Mouse (Mus musculus): Measurements from ENCODE around the gene Prr12.
A peak's percentile ranks its signal among the peaks of the same experiment; 100 is the strongest.

Prr12 gene

DNA sequence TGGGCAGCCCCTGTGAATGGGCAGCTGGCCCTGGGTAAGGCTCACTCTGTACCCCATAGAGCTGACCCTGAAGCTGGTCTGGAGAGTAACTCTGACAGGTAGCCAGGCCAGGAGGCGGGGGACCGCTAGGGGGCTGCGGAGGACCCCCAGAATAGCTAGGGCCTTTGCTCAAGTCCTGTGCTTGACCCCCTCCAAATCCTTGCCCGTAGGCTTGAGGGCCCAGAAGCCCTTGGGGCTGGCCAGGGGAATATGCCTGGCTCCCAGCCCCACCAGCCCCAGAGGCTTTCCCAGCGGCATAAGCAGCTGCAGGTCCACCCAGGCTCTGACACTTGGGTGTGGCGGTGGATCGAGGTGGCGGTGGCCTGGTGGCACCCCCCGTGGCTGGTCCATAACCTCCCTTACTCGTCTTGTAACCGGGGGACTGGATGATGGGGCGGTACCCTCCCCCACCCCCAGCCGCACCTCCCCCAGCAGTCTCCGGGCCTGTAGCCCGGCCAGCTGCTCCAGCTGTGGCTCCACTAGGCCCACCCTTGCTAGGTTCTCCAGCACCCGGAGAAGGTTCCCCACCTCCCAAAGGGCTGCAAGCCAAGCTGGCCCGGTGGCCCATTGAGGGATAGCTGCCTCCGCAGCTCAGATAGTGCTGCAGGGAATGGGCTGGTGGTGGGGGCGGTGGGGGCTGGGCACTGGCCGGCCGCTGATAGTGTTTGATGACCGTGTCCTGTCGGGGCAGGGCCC lies 3.6 kb downstream of the Prr12 start:
- DNase-seq: no peak

DNA sequence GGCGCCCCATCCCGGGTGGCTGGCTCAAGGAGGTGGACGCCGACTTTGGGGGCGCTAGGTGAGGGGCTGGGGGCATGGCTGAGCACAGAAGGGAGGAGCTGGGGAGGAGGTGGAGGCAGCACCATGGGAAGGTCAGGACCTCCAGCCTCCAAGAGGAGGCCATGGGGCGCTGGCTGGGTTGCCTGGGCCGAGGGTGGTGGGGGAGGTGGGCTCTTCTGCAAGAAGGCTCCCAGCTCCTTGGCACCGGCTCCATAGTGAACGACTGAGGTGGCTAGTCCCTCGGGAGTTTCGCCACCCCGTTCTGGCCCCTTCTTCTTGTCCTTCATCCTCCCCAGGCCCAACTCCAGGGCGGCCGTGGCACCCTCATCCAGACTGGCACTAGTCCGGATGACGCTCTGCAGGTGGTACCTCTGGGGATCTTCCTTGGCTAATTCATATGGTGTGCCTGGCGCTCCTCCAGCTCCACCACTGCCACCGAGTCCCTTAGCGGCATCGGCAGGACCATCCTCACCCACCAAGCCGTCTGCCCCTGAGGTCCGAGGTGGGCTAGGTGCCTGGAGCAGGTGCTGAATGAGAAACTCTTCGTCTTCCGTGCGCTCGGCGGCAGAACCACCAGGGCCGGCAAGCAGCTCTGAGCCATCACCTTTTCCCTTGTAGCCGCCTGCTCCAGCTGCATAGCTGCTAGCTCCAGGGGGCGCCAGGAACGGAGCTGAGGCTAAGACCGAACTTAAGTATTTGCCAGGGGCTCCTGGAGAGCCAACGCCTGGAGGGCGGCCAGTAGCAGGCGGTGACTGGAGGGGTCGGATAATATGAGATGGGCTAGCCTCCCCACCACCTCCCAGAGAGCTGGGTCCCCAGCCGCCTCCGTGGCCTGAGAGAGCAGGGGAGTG lies 4.4 kb downstream of the Prr12 start:
- DNase-seq: no peak

DNA sequence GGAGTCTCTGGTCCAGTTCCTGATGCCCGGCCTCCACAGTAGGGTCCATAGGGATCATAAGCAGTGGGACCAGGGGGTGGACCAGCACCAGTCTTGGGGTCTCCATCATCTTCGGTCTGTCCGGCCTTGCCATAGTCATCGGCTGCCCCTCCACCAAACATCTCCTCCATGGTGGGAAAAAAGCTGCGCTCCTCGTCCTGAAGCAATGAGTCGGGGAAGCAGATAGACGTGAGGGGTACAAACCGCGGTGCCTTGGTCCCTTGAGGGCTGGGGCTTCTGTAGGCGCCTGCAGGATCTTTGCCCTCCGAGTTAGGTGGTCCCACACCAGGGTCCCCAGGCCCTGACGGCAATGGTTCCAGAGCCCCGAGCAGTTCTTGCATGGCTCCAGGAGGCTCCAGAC lies 5.2 kb downstream of the Prr12 start:
- no peak for DNase-seq

DNA sequence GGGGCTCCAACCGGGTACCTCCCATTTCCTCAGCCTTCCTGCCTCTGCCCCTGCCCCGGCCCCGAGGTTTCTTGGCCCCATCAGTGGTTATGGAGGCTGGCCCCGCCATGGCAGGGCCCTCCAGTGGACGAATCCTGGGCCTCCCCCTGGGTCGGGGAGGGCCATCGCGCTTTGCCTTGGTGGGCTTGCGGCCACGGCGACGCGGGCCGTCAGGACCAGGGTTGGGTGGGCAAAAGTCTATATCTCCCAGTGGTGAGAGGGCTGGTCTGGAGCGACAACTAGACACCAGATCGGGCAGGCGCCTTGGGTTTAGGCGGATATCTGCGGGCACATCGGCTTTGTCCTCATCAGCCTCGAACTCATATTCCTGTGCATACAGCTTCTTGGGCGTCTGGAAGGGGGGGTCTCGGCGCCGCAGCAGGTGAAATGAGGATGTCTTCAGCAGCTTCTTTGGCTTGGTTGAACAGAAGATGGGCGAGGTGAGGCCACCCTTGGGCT lies 5.8 kb downstream of the Prr12 start:
- DNase-seq: no peak

DNA sequence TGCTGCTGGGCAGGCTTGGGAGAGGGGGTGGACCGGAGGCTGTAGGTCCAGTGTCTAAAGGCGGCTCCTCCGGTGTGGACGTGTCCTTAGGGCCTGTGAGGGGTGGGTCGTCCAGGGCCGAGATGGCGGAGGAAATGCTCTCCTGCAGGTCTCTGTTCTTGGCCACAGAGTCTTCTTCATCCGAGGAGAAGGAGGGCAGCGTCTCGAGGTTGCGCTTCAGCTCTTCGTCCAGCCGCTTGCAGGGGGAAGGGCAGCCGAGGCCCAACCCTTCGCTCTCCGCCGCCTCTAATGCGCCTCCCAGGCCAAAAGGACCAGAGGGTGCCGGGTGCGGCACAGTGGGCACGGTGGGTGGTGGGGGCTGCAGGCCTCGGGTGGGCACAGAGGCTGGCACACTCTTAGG lies 6.9 kb downstream of the Prr12 start:
- no peak for DNase-seq

DNA sequence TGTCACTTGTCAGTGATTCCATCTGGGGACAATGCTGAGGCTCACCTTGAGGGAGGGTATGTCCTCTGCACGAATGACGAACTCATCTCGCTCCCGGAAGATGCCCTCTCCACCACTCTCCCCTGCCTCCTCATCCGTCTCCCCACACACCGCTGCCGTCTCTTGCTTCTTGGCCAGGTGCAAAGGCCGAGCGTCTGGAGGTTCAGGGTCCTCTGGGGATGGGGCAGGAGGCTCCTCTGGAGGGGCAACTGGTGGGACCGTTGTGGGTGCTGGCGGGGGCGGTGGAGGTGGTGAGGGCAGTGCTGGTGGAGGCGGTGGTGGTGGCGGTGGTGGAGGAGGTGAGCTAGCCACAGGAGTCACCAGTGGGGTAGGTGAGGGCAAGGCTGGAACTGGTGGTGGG lies 9.4 kb downstream of the Prr12 start:
- DNase-seq: no peak

DNA sequence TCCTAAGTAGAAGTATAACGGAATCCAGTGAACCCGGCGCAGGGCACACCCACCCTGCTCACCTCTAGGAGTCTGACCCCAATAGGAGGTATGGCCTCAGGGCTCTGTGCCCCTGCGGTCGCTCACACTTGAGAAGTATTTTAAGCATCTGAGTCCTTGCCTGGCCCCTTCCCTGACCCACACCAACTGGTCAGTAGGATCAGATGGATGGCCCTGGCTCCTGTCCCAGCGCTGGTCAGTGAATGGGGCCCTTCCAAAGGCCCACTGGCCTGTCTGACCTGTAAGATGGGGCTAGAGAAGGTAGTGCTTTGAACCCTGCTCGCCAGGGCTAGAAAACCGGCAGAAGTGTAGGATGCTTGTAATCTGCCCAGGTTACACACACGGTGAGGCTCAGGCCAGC lies 11.8 kb downstream of the Prr12 start:
- no peak for DNase-seq

DNA sequence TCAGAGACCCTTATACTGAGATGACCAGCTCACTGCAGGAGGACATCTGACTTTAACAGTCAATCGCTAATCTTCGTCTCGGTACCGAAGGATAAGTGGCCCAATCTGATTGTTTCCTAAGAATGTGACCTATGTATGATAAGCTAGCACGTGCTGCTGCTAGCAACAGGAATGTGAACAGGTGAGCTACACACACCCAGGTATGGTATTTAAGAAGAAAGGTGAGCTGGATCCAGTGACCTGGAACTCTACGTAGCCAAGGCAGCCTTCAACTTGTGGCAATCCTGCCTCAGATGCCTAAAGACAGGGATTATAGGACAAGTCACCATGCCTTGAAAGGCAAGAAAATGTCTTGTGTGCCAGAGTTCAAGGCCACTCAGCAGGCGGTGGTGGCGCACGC lies 14.3 kb downstream of the Prr12 start:
- no peak for DNase-seq

DNA sequence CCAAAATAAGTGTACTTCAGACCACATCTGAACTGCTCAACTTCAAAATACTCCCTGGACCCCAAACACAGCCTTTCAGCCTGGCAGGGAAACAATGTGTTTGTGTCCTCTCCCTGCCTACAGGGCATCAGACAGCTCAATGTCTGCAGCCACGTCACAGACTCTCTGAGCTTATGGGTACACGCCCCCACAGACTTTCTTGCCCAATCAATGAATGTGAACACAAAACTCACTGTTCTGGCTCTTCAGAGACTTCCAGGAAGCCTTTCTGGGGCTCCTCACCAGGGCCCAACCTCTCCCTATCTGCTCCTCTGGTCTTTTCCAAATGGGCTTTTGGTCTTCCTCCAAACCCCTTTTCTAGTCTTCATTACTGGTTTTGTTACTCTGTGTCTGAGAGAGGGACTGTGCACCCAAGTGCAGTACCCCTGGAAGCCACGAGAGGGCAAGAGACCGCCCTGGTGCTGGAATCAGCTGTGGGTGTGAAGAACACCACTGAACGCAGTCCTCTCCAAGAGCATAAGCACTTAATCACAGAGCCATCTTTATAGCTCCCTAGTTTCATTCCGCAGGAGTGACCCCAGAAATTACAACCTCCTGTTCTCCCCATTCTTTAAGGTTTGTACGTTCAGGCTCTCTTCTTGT lies 14.8 kb downstream of the Prr12 start:
- peak; percentile 78 for DNase-seq

DNA sequence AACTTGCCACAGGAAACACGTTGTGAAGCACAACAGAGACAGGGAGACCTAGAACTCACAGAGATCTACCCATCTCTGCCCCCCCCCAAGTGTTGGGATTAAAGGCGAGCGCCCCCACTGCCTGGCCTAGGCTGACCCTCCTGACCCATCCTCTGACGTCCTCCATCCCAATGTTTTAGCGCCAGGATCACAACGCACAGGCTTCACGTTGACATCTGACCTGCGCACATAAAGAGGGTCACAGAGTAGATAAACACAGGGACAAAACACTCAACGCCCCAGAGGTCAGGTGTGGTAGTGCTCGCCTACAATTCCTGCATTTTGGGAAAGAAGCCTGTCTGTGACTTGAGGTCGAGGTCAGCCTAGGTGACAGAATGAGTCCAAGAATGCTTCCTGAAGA lies 16.0 kb downstream of the Prr12 start:
- no peak for DNase-seq

DNA sequence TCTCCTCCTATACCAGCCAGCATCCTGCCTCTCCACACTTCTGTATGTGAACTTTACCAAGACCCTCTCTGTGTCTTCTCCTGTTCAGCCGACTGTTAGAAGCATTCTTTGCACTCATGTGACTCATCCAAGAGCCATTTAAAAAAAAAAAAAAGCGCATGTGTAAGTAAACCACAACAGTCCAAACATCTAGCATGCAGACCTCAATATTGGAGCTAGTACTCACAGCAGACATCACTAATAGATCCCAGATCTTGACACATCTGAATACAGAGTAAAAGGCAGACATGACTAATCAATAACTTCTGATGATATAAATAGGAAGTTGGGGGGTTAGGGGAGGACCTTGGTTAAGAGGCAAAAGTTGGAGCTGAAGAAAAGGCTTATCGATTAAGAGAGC lies 17.1 kb downstream of the Prr12 start:
- no peak for DNase-seq

DNA sequence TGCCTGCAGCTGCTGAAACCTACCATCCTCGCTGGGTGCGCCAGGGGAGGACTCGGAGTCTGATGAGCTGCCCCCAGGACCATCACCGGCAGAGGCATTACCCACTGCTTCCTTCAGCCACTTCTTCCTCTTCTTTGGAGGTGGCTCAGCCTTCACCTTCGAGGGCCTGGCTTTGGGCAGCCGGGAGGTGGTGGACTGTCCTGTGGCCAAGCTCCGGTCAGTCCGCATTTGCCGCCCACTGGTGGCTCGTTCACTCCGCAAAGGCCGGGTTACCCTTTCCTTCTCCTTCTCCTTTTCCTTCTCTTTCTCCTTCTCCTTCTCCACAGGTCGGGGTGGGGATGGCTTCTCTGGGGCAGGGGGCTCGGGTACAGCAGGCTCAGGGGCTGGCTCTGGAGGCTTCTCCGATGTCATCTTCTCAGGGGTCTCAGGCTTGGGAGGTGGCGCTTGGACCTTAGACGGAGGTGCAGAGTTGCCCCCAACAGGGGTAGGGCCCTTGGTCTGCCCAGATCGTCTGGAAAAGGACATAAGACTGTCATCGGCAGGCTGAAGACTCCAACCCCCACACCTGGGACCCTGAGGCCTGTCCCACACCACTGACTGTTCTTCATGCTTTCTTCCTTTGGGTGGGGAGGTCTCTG lies 18.8 kb downstream of the Prr12 start:
- DNase-seq: no peak

DNA sequence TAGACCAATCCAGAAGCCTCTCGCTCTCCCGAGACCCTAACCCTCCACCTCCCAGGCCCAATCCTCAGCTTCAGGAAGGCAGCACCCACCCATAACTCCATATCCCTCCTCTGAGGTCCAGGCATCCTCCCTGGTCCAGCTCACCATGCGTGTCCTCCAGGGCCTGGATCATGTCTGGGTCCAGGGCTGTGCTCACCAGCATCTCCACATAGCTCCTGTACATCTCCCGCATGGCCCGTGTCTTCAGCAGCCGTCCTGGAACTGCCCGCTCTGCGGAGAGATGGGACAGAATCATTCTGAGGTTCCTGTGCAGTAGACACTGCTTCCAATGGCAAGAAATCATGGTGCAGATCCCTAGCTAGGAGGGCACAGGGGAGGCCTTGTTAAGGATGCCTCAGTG lies 21.8 kb downstream of the Prr12 start:
- no peak for DNase-seq

DNA sequence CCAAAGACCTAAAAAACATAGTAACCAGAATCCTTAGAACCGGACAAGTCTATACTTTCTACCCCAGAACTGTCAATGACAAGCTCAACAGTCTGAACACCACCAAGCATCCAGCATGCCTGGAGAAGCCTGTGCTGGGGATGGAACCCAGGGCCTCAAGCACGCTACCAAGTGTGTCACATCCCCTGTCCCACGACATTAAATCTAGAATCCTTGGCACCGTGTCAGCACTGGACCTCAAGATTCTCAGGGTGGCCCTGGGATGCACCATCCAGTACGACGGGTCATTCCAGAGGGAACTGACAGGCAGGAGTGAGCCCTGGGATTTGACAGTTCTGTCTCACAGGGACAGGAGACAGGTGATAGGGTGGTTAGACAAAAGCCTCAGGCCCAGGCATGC lies 22.7 kb downstream of the Prr12 start:
- DNase-seq: no peak

DNA sequence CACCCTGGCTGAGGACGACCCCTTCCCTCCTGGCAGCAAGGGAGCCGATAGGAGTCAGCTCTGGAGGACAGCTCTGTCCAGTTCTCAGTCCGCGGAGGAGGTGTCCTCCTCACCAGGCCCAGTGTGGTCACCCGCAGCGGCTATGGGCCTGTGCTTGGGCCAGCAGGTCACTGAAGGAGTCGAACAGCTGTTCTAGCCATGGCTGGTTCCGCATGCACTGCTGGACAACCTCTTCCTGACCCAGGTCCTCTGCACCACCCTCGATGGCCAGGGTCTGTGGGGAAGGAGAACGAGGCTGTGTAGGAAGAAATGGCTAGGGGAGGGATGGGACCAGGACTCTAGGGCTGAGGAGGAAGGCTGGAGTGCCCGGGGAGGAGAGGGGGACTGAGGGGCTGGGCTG lies 24.3 kb downstream of the Prr12 start:
- DNase-seq: no peak

DNA sequence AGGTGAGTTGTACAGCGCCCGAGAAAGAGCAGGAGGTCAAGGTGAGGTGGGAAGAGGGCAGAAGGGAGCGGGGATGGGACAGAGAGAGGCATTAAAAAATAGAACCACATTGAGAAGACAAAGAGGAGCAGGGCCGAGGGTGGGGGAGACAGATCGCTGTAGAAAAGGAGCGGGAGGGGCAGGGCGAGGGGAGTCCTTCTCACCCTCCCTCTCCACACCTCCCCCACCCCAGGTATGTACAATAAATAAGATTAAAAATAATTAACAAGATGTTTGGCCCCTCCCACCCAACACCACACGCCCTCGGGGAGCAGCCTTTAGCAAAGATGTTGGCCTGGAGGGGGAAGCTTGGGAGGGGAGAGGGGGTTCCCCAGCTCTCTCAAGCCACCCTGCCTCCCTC lies 24.9 kb downstream of the Prr12 start:
- DNase-seq: no peak

DNA sequence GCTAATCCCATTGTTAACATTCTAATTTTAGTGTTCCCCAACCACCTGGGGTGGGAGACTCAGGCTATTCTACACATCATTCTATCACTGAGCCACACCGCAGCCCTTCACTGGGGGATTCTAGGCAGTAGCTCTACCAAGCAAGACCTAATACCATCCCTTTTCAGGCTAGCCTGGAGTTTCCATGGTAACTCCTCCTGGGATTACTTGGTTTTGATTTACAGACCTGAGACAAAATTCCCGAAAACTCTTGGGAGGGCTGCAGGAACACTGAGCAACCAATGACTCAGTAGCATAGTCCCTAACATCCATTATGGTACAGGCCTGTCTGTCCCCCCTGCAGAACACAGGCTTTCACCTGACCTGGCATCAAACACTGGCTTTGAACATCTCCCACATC lies 26.4 kb downstream of the Prr12 start:
- no peak for DNase-seq

DNA sequence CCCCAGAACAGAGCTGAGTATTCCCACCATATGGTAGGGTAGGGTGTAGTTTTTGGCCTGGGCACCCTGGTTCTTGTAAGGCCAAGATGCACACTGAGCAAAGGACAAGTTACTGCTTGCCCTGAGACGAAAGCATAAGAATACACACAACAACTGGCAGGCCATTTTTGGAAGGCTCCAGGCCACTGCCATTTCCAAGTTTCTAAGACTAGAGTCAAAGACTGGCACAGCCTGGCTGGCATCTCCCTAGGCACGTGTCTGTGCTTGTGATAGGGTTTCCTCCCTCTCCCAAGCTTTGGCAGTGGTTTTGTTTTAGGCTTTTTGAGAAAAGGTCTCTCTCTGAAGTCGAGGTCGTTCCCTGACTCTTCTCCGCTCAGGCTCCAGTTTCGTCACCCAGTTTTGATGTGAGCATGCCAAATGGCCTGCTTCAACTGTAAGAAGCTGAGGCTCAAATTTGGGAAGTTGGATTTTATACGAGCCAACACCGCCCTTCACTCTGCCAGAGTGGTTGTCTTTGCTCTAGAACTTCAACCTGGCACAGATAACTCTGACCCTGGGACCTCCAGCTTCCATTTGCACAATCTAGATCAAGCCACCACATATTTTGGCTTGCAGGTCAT lies 27.0 kb downstream of the Prr12 start:
- DNase-seq: no peak

DNA sequence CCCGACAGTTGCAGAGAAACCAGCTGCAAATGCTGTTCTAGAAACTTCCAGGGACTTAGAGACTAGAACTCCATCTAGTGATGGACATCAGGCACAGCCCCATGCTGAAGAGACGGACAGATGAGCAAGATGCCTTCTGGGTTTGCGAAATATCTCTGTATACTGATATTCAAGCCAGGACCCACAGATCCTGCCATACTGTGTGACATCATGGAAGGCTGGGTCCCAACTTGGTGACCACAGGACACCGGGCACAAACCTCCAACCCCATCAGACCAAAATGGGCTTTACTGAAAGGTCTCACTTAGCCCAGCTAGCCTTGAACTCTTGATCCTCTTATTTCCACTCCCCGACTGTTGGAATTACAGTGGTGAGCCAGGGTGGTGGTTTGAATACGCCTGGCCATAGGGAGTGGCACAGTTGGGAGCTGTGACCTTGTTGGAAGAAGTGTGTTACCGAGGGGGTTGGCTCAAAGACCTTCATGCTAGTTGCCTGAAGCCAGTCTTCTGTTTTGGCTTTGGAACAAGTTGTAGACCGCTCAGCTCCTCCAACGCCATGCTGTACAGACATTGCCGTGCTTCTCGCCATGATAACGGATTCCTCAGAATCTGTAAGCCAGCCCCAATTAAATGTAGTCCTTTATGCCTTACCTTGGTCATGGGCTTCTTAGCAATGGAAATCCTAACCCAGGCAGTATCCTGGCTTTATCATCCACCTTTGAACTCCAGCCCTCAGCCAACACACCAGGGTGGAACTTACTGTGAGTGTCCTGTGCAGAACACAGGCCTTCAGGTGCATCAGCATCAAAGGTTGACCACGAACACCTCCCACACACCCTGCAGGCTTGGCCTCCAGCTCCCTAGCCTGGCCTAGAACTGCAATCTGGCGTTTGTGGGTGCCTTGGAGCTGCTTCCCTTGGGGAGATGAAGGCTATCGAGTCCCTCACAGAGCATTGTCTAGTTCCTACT lies 28.1 kb downstream of the Prr12 start:
- DNase-seq: no peak

DNA sequence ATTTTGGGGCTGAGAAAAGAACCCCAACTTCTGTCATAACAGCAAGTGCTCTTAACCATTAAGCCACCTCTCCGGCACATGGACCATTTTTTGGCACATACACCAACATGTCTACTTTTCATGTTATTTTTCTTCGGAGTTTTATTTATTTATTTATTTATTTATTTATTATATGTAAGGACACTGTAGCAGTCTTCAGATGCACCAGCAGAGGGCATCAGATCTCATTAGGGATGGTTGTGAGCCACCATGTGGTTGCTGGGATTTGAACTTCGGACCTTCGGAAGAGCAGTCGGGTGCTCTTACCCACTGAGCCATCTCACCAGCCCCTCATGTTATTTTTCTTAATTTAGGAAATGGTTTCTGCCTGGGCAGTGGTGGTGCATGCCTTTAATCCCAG lies 29.0 kb downstream of the Prr12 start:
- DNase-seq: peak; percentile 26

DNA sequence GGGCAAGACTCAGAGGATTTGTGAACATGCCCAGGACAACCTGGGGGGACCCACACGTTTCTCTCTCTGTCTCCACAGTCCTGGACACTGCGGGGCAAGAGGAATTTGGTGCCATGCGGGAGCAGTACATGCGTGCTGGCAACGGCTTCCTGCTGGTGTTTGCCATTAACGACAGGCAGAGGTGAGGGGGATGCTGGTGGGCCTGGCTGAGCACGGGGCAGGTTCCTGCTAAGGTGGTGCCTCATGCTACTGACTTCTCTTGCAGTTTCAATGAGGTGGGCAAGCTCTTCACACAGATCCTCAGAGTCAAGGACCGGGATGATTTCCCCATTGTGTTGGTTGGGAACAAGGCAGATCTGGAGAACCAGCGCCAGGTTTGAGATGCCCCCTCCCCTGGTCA lies 32.5 kb downstream of the Prr12 start:
- no peak for DNase-seq
